Mouse (Mus musculus) intestine, embryonic 14.5 days (tissue): Measurements from ENCODE around the gene March10. TPM values are rescaled to one million over a fixed set of nuclear protein-coding genes. Genes with fewer than 3 reads are reported as not detected.

ENCODE experiments used
- ATAC-seq: fragments of 200-750 bp; cut with Nextera tagmentation; replicated peaks from 2 replicates; pipeline ENCODE4 v1.8.0; 2017; ENCODE audit warnings: low read depth, moderate number of reproducible peaks, moderate TSS enrichment, moderate library complexity; ENCODE audit not compliant: low FRiP score, low TSS enrichment
- DNase-seq: peaks from one replicate; pipeline ENCODE4 v3.0.0-alpha.2; 2018; ENCODE audit warnings: low spot score
- H3K27ac ChIP-seq: fragments of 300-500 bp; sonication (generic); 2 replicates; pipeline ENCODE4 v1.5.1; 2014; ENCODE audit warnings: low read depth, mild to moderate bottlenecking, control low read depth
- H3K27me3 ChIP-seq: fragments of 300-500 bp; sonication (generic); replicated peaks from 2 replicates; pipeline ENCODE4 v1.6.1; 2014; ENCODE audit warnings: low read length, control low read depth; ENCODE audit not compliant: control insufficient read depth, insufficient read depth
- H3K36me3 ChIP-seq: fragments of 300-500 bp; sonication (generic); 2 replicates; pipeline ENCODE4 v1.6.1; 2014; ENCODE audit warnings: low read length, control low read depth; ENCODE audit not compliant: control insufficient read depth, insufficient read depth
- H3K4me1 ChIP-seq: fragments of 300-500 bp; sonication (generic); replicated peaks from 2 replicates; pipeline ENCODE4 v1.6.1; 2014; ENCODE audit warnings: low read length, control low read depth, mixed read lengths; ENCODE audit not compliant: control insufficient read depth, insufficient read depth
- H3K4me2 ChIP-seq: fragments of 300-500 bp; sonication (generic); 2 replicates; pipeline ENCODE4 v1.6.1; 2014; ENCODE audit warnings: low read length
- H3K4me3 ChIP-seq: fragments of 300-500 bp; sonication (generic); 2 replicates; pipeline ENCODE4 v1.5.1; 2014; ENCODE audit warnings: low read depth, low read length, control low read depth, mixed read lengths
- H3K9ac ChIP-seq: fragments of 300-500 bp; sonication (generic); 2 replicates; pipeline ENCODE4 v1.6.1; 2014; ENCODE audit warnings: mild to moderate bottlenecking, low read length
- H3K9me3 ChIP-seq: fragments of 300-500 bp; sonication (generic); 2 replicates; pipeline ENCODE4 v1.6.1; 2016; ENCODE audit warnings: low read length, control low read depth; ENCODE audit not compliant: control insufficient read depth
- WGBS: fragments of 180-500 bp; shearing (Covaris S2); extraction: QIAGEN DNeasy Blood & Tissue Kit; methylation state at CpG from one replicate; pipeline ENCODE4 v1.1.7; 2014; 5-methylcytosine and 5-hydroxymethylcytosine counted together
- polyA plus RNA-seq: library from polyadenylated mRNA; unstranded; fragments of >200 nt; fragmentation: Nextera tagmentation; extraction: Ambion mirVana; gene quantifications from 2 replicates; pipeline ENCODE4 v1.2.1, GENCODE M21; 2014

March10 gene
- polyA plus RNA-seq, 1 experiment from 2014 or later: not detected

- H3K9ac ChIP-seq: no peak overlapping the region
- 89% methylated on average over 11 of the region's 11 CpGs for WGBS
- DNase-seq (no peak), ATAC-seq (no peak)
- H3K27ac ChIP-seq: no peak overlapping the region
- no peak overlapping the region for H3K4me3 ChIP-seq
- H3K27me3 ChIP-seq: no peaks in the 10 kb centered on the region
- H3K36me3 ChIP-seq: no peaks in the 10 kb centered on the region
- H3K4me1 ChIP-seq: 0 out of 2 replicates have a peak, but pooled peaks cover 4% of the 10 kb centered on the region
- H3K9me3 ChIP-seq: no peaks in the 10 kb centered on the region
- no peak overlapping the region for H3K4me2 ChIP-seq
These were observed 47.1 kb downstream of the March10 start for GRCm38 (mm10) chr11:105409408-105409807.

- H3K4me2 ChIP-seq: no peak overlapping the region
- H3K4me3 ChIP-seq: no peak overlapping the region
- H3K27ac ChIP-seq: no peak overlapping the region
- no peaks in the 10 kb centered on the region for H3K36me3 ChIP-seq
- DNase-seq: no peak
- no peaks in the 10 kb centered on the region for H3K27me3 ChIP-seq
- H3K4me1 ChIP-seq: 0 out of 2 replicates have a peak, but pooled peaks cover 4% of the 10 kb centered on the region
- ATAC-seq: no peak
- no peaks in the 10 kb centered on the region for H3K9me3 ChIP-seq
- no peak overlapping the region for H3K9ac ChIP-seq
- 49% methylated on average over 6 of the region's 6 CpGs for WGBS
These were observed 48.6 kb downstream of the March10 start for GRCm38 (mm10) chr11:105407846-105408441.

GRCm38 (mm10) chr11:105402355-105402754 is 54.2 kb downstream of the March10 start:
- H3K4me3 ChIP-seq: no peak overlapping the region
- H3K9me3 ChIP-seq: no peaks in the 10 kb centered on the region
- 44% methylated on average over 9 of the region's 9 CpGs for WGBS
- no peaks in the 10 kb centered on the region for H3K4me1 ChIP-seq
- ATAC-seq (no peak), DNase-seq (no peak)
- no peak overlapping the region for H3K27ac ChIP-seq
- no peak overlapping the region for H3K9ac ChIP-seq
- H3K4me2 ChIP-seq: no peak overlapping the region
- no peaks in the 10 kb centered on the region for H3K27me3 ChIP-seq
- H3K36me3 ChIP-seq: no peaks in the 10 kb centered on the region

DNA sequence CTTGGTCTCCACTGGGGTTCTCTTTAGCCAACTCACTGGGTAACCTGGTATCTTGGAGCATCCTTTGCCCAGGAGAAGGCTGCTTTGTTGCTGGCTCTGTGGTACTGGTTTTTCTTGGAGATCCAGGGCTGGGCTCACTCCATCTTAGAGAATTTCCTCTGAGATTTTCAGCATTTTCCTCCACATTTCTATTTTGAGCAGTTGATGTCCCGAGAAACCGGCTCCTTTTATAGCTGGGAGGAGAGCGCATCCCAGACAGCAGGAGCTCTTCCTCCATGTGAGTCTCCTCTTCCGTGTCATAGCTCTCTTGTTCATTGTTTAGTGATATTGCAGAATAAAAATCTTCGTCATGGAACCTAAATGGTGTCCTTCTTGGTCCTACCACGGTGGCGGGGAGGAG is 66.2 kb downstream of the March10 start:
- ATAC-seq (no peak), DNase-seq (no peak)
- no peak overlapping the region for H3K4me2 ChIP-seq
- 89% methylated on average over 7 of the region's 7 CpGs for WGBS
- H3K4me1 ChIP-seq: no peaks in the 10 kb centered on the region
- no peaks in the 10 kb centered on the region for H3K27me3 ChIP-seq
- H3K9me3 ChIP-seq: no peaks in the 10 kb centered on the region
- H3K9ac ChIP-seq: no peak overlapping the region
- H3K4me3 ChIP-seq: no peak overlapping the region
- no peaks in the 10 kb centered on the region for H3K36me3 ChIP-seq
- H3K27ac ChIP-seq: no peak overlapping the region

DNA sequence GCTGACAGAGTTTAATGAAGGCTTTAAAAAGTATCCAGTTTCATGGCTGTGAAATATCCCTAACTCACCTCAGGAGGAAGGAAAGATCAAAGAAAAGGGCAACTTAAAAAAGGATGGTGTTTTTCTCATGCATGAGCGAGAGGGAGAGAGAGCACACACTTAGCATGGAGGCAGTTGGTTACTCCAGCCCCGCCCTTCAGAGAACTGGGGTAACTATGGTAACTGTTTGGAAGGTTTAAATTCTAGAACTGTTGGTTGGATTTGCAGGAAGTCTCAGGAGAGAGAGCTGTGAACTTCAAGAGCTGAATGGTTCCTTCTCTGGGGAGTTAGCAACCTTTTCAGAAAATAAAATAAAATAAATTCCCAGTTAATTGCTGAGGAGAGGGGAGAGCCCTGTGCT is 67.9 kb downstream of the March10 start:
- 0 out of 2 replicates have a peak, but pooled peaks cover 4% of the 10 kb centered on the region for H3K9me3 ChIP-seq

GRCm38 (mm10) chr11:105385266-105385665 is 71.3 kb downstream of the March10 start:
- no peaks in the 10 kb centered on the region for H3K4me1 ChIP-seq
- H3K9ac ChIP-seq: no peak overlapping the region
- WGBS: 90% methylated on average over 9 of the region's 9 CpGs
- H3K9me3 ChIP-seq: 0 out of 2 replicates have a peak, but pooled peaks cover 4% of the 10 kb centered on the region
- ATAC-seq: no peak
- no peak for DNase-seq
- no peaks in the 10 kb centered on the region for H3K36me3 ChIP-seq
- no peak overlapping the region for H3K27ac ChIP-seq
- no peaks in the 10 kb centered on the region for H3K27me3 ChIP-seq
- H3K4me2 ChIP-seq: no peak overlapping the region
- H3K4me3 ChIP-seq: no peak overlapping the region

More for the DNA sequence above, 67.9 kb downstream of the March10 start:
- Histone ChIP-seq H3K27ac (no peak overlapping the region), H3K4me1 (no peaks in the 10 kb centered on the region), H3K36me3 (no peaks in the 10 kb centered on the region), H3K4me2 (no peak overlapping the region), H3K9ac (no peak overlapping the region), H3K4me3 (no peak overlapping the region), H3K27me3 (no peaks in the 10 kb centered on the region)
- DNase-seq: no peak
- ATAC-seq: no peak
- WGBS: 34% methylated on average over 2 of the region's 2 CpGs

DNA sequence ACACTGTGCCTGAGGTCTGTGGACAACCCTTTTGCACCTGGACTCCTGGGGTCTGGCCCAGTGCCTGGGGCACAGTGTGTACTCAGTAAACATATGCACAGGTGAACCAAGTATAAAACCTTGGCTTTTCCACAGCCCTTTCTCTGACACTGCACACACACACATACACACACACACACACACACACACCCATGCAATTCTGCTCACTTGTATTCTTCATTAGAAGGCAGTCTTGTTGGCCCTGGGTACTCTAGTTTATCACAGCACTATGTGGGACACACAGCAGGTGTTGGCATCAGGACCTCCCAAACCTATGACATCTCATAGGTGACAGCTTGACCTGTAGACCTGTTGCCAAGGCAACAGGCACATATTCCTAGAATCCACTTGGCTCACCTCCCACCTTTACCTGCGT is 80.7 kb downstream of the March10 start:
- Histone ChIP-seq H3K4me3 (no peak overlapping the region), H3K27ac (no peak overlapping the region), H3K27me3 (no peaks in the 10 kb centered on the region), H3K36me3 (no peaks in the 10 kb centered on the region), H3K4me2 (no peak overlapping the region), H3K9me3 (no peaks in the 10 kb centered on the region), H3K4me1 (no peaks in the 10 kb centered on the region), H3K9ac (no peak overlapping the region)
- 87% methylated on average over 1 of the region's 1 CpGs for WGBS
- no peak for DNase-seq
- no peak for ATAC-seq

DNA sequence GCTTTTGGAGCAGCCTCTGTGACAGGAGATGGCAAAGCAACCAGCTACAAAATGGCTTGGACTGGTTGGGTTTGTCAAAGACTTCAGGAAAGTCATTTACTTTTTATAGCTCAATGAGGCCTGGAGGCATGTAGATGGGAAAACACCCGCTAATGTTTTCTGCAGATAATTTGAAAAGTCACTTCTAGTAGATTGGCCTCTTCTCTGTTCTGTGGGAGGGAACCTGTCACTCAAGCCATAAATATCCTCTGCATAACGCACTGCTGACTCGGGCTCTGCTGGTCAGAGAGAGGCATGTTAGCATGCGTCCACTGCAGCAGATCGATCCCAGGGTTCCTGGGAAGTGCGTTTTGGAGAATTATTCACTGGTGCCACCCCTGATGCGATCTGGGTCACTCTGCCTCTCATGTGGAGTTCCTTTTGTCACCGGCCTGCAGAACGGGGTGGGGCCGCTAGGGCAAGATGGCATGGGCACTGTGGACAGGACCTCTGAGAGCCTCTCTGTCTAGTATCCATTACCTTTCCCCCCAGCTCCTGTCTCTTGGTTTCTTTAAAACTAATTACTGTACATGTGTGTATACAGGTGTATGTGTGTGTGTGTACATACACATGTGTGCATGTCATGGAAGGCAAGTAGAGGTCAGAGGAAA is 81.9 kb downstream of the March10 start:
- no peaks in the 10 kb centered on the region for H3K36me3 ChIP-seq
- no peak overlapping the region for H3K27ac ChIP-seq
- no peak overlapping the region for H3K9ac ChIP-seq
- no peaks in the 10 kb centered on the region for H3K4me1 ChIP-seq
- ATAC-seq (no peak), DNase-seq (no peak)
- no peak overlapping the region for H3K4me2 ChIP-seq
- 61% methylated on average over 10 of the region's 10 CpGs for WGBS
- H3K4me3 ChIP-seq: no peak overlapping the region
- no peaks in the 10 kb centered on the region for H3K9me3 ChIP-seq
- H3K27me3 ChIP-seq: no peaks in the 10 kb centered on the region

DNA sequence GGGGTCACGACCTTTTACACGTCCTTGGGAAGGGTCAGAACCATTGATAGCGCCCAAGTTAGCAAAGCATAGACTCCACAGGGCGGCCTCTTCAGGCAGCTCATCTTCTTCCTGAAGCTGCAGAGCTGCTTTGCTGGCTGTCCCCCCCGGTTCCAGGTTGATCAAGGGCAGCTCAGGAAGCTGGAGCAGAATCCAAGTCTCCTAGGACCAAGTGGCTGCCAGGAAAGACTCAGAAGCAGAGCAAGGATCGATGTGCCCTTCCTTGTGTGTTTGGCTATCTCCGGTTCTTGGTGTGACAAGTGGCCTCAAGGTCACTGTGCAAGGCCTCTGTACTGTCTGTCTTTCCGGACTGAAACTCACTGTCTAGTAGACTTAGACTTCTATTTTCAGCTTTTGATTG is 82.7 kb downstream of the March10 start:
- 69% methylated on average over 8 of the region's 8 CpGs for WGBS
- Histone ChIP-seq H3K9me3 (no peaks in the 10 kb centered on the region), H3K27me3 (no peaks in the 10 kb centered on the region), H3K4me2 (no peak overlapping the region), H3K4me1 (no peaks in the 10 kb centered on the region), H3K27ac (no peak overlapping the region), H3K9ac (no peak overlapping the region), H3K4me3 (no peak overlapping the region), H3K36me3 (no peaks in the 10 kb centered on the region)
- DNase-seq (no peak), ATAC-seq (no peak)
